Mouse (Mus musculus) heart, postnatal 0 days (tissue): ENCODE data around the gene Ttbk1. TPM values are rescaled to one million over a fixed set of nuclear protein-coding genes. Genes with fewer than 3 reads are reported as not detected.

ENCODE experiments used
- ATAC-seq: fragments of 200-750 bp; cut with Nextera tagmentation; 2 replicates; pipeline ENCODE4 v1.8.0; 2017; ENCODE audit warnings: low read depth, moderate number of reproducible peaks, moderate library complexity; ENCODE audit not compliant: insufficient read depth
- DNase-seq: peaks from one replicate; pipeline ENCODE4 v3.0.0-alpha.2; 2016; ENCODE audit warnings: low spot score
- H3K27ac ChIP-seq: fragments of 300-500 bp; sonication (generic); 2 replicates; pipeline ENCODE4 v1.5.1; 2014; ENCODE audit warnings: low read depth, mild to moderate bottlenecking
- H3K27me3 ChIP-seq: fragments of 300-500 bp; sonication (generic); 2 replicates; pipeline ENCODE4 v1.6.1; 2014; ENCODE audit warnings: low read length, mixed read lengths; ENCODE audit not compliant: control insufficient read depth, insufficient read depth
- H3K36me3 ChIP-seq: fragments of 300-500 bp; sonication (generic); replicated peaks from 2 replicates; pipeline ENCODE4 v1.6.1; 2014; ENCODE audit warnings: low read length, mixed read lengths; ENCODE audit not compliant: control insufficient read depth, insufficient read depth
- H3K4me1 ChIP-seq: fragments of 300-500 bp; sonication (generic); 2 replicates; pipeline ENCODE4 v1.6.1; 2014; ENCODE audit warnings: antibody characterized with exemption; ENCODE audit not compliant: control insufficient read depth, insufficient read depth
- H3K4me2 ChIP-seq: fragments of 300-500 bp; sonication (generic); 2 replicates; pipeline ENCODE4 v1.6.1; 2014; ENCODE audit warnings: low read depth, mild to moderate bottlenecking, low read length, moderate library complexity
- H3K4me3 ChIP-seq: fragments of 300-500 bp; sonication (generic); 2 replicates; pipeline ENCODE4 v1.5.1; 2014; ENCODE audit warnings: low read depth, low read length
- H3K9ac ChIP-seq: fragments of 300-500 bp; sonication (generic); replicated peaks from 2 replicates; pipeline ENCODE4 v1.6.1; 2014; ENCODE audit warnings: low read depth, low read length, mixed read lengths
- H3K9me3 ChIP-seq: fragments of 300-500 bp; sonication (generic); replicated peaks from 2 replicates; pipeline ENCODE4 v1.6.1; 2016; ENCODE audit warnings: low read length; ENCODE audit not compliant: control insufficient read depth
- CTCF ChIP-seq: IDR thresholded peaks from 2 replicates; pipeline ENCODE4 v1.5.1; 2016; ENCODE audit warnings: antibody characterized with exemption, control low read depth, low read depth
- EP300 ChIP-seq: IDR thresholded peaks from 2 replicates; pipeline ENCODE4 v1.6.1; 2016; ENCODE audit warnings: antibody characterized with exemption, low read depth
- WGBS: fragments of 180-500 bp; shearing (Covaris S2); extraction: QIAGEN DNeasy Blood & Tissue Kit; methylation state at CpG from one replicate; pipeline ENCODE4 v1.1.7; 2014; 5-methylcytosine and 5-hydroxymethylcytosine counted together
- polyA plus RNA-seq: library from polyadenylated mRNA; unstranded; fragments of >200 nt; fragmentation: Nextera tagmentation; extraction: Ambion mirVana; gene quantifications from 2 replicates; pipeline ENCODE4 v1.2.1, GENCODE M21; 2015
- total RNA-seq: library from RNA; depleted of rRNA; stranded (reverse); fragments of >200 nt; gene quantifications from 2 replicates; pipeline ENCODE4 v1.2.3, GENCODE M21; 2014; ENCODE audit warnings: low replicate concordance; rRNA removed

The Ttbk1 gene
- total and polyA plus RNA-seq, 2 experiments from 2014 or later, result 0.04 to 0.80 TPM

GRCm38 (mm10) chr17:46394631-46395030 is 92.8 kb downstream of the Ttbk1 start:
- DNase-seq (no peak), ATAC-seq (no peak)
- Histone ChIP-seq H3K9ac (no peak overlapping the region), H3K4me3 (no peak overlapping the region), H3K27ac (no peak overlapping the region), H3K27me3 (no peaks in the 10 kb centered on the region), H3K4me2 (no peak overlapping the region), H3K4me1 (no peaks in the 10 kb centered on the region), H3K36me3 (peaks cover 50% of the 10 kb centered on the region), H3K9me3 (no peaks in the 10 kb centered on the region)
- WGBS, result 70% methylated on average over 1 of the region's 1 CpGs
- TF ChIP-seq EP300 (no peak), CTCF (no peak)

DNA sequence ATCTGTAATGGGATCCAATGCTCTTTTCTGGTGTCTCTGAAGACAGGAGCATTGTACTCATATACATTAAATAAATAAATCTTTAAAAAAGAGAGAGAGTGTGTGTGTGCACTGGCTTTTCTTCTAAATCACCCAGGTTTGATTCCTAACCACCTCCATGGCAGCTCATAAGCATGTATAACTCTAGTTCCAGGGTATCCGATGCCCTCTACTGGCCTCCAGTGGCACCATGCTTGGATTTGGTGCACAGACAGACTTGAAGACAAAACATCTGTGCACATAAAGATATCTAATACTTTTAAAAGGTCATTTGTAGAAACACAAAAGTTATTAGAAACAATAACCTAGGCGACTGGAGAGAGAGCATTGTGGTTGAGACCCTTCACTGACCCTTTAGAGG is 94.5 kb downstream of the Ttbk1 start:
- no peak overlapping the region for H3K9ac ChIP-seq
- H3K27ac ChIP-seq, result no peak overlapping the region
- 55% methylated on average over 2 of the region's 2 CpGs for WGBS
- TF ChIP-seq CTCF (peak; percentile 80), EP300 (no peak)
- no peaks in the 10 kb centered on the region for H3K9me3 ChIP-seq
- no peak overlapping the region for H3K4me3 ChIP-seq
- no peaks in the 10 kb centered on the region for H3K4me1 ChIP-seq
- ATAC-seq (peak; percentile 64; the same call in 1 of the 2 replicates), DNase-seq (peak; percentile 37)
- H3K4me2 ChIP-seq, result no peak overlapping the region
- H3K27me3 ChIP-seq, result no peaks in the 10 kb centered on the region
- peaks cover 51% of the 10 kb centered on the region for H3K36me3 ChIP-seq

Other genes starting within 250 kb of the Ttbk1 start
- gene Polr1c, start 239.6 kb downstream of the Ttbk1 start, total RNA-seq, result 35.7 and 38.3 TPM in 2 replicates
- 27.2 TPM in 2 replicates for gene Polr1c, start 239.6 kb downstream of the Ttbk1 start, polyA plus RNA-seq
- 16.0 and 21.3 TPM in 2 replicates for gene Yipf3, start 239.6 kb downstream of the Ttbk1 start, total RNA-seq
- 68.5 and 78.4 TPM in 2 replicates for gene Yipf3, start 239.6 kb downstream of the Ttbk1 start, polyA plus RNA-seq
- 1.3 and 1.5 TPM in 2 replicates for gene Lrrc73, start 234.1 kb downstream of the Ttbk1 start, total RNA-seq
- gene Lrrc73, start 234.1 kb downstream of the Ttbk1 start, polyA plus RNA-seq, result 0.26 and 0.45 TPM in 2 replicates
- gene Tjap1, start 204.6 kb downstream of the Ttbk1 start, total RNA-seq, result 30.1 and 31.9 TPM in 2 replicates
- gene Tjap1, start 204.6 kb downstream of the Ttbk1 start, polyA plus RNA-seq, result 20.1 and 22.6 TPM in 2 replicates
- gene Dlk2, start 190.3 kb downstream of the Ttbk1 start, total RNA-seq, result 1.7 TPM in 1 of 2 replicates, not detected in the other
- gene Dlk2, start 190.3 kb downstream of the Ttbk1 start, polyA plus RNA-seq, result 0.16 and 0.43 TPM in 2 replicates
- gene Abcc10, start 159.3 kb downstream of the Ttbk1 start, total RNA-seq, result 5.8 and 6.8 TPM in 2 replicates
- gene Abcc10, start 159.3 kb downstream of the Ttbk1 start, polyA plus RNA-seq, result 3.6 and 4.1 TPM in 2 replicates
- 5.3 and 18.1 TPM in 2 replicates for gene Zfp318, start 103.9 kb downstream of the Ttbk1 start, total RNA-seq
- 4.2 and 4.4 TPM in 2 replicates for gene Zfp318, start 103.9 kb downstream of the Ttbk1 start, polyA plus RNA-seq
- 1.5 TPM in 1 of 2 replicates, not detected in the other for gene Crip3, start 58.7 kb downstream of the Ttbk1 start, total RNA-seq
- gene Crip3, start 58.7 kb downstream of the Ttbk1 start, polyA plus RNA-seq, result 0.48 and 1.00 TPM in 2 replicates
- gene Slc22a7, start 49.2 kb downstream of the Ttbk1 start, total RNA-seq, result not detected in 2 replicates
- gene Slc22a7, start 49.2 kb downstream of the Ttbk1 start, polyA plus RNA-seq, result not detected in 2 replicates
- 7.0 and 16.0 TPM in 2 replicates for gene Dnph1, start 9.0 kb upstream of the Ttbk1 start, total RNA-seq
- 9.1 and 10.0 TPM in 2 replicates for gene Dnph1, start 9.0 kb upstream of the Ttbk1 start, polyA plus RNA-seq
- gene Cul9, start 58.7 kb upstream of the Ttbk1 start, total RNA-seq, result 12.7 and 20.3 TPM in 2 replicates
- gene Cul9, start 58.7 kb upstream of the Ttbk1 start, polyA plus RNA-seq, result 4.9 and 6.1 TPM in 2 replicates
- gene Srf, start 68.5 kb upstream of the Ttbk1 start, total RNA-seq, result 192 and 271 TPM in 2 replicates
- 6.4 and 8.8 TPM in 2 replicates for gene Srf, start 68.5 kb upstream of the Ttbk1 start, polyA plus RNA-seq
- gene Ptk7, start 141.8 kb upstream of the Ttbk1 start, total RNA-seq, result 57.9 and 70.4 TPM in 2 replicates
- 16.9 and 17.2 TPM in 2 replicates for gene Ptk7, start 141.8 kb upstream of the Ttbk1 start, polyA plus RNA-seq
- gene Klc4, start 158.3 kb upstream of the Ttbk1 start, total RNA-seq, result 26.2 and 29.0 TPM in 2 replicates
- 25.1 and 28.8 TPM in 2 replicates for gene Klc4, start 158.3 kb upstream of the Ttbk1 start, polyA plus RNA-seq
- gene Mrpl2, start 158.6 kb upstream of the Ttbk1 start, total RNA-seq, result 96.7 and 116 TPM in 2 replicates
- gene Mrpl2, start 158.6 kb upstream of the Ttbk1 start, polyA plus RNA-seq, result 152 and 158 TPM in 2 replicates
- gene Cul7, start 162.7 kb upstream of the Ttbk1 start, total RNA-seq, result 92.7 and 95.5 TPM in 2 replicates
- 18.6 and 20.6 TPM in 2 replicates for gene Cul7, start 162.7 kb upstream of the Ttbk1 start, polyA plus RNA-seq
- 15.5 and 18.8 TPM in 2 replicates for gene Rrp36, start 186.7 kb upstream of the Ttbk1 start, total RNA-seq
- 26.6 and 29.7 TPM in 2 replicates for gene Rrp36, start 186.7 kb upstream of the Ttbk1 start, polyA plus RNA-seq
- 40.2 and 44.0 TPM in 2 replicates for gene Mea1, start 191.1 kb upstream of the Ttbk1 start, total RNA-seq
- 101 and 114 TPM in 2 replicates for gene Mea1, start 191.1 kb upstream of the Ttbk1 start, polyA plus RNA-seq
- 117 and 133 TPM in 2 replicates for gene Klhdc3, start 193.2 kb upstream of the Ttbk1 start, total RNA-seq
- 175 and 178 TPM in 2 replicates for gene Klhdc3, start 193.2 kb upstream of the Ttbk1 start, polyA plus RNA-seq
- 46.3 and 46.6 TPM in 2 replicates for gene Ppp2r5d, start 217.4 kb upstream of the Ttbk1 start, total RNA-seq
- 25.2 and 27.1 TPM in 2 replicates for gene Ppp2r5d, start 217.4 kb upstream of the Ttbk1 start, polyA plus RNA-seq
- 22.2 and 22.7 TPM in 2 replicates for gene Pex6, start 223.8 kb upstream of the Ttbk1 start, total RNA-seq
- 6.5 and 8.8 TPM in 2 replicates for gene Pex6, start 223.8 kb upstream of the Ttbk1 start, polyA plus RNA-seq
- 1.1 and 2.7 TPM in 2 replicates for gene Gnmt, start 241.5 kb upstream of the Ttbk1 start, total RNA-seq
- gene Gnmt, start 241.5 kb upstream of the Ttbk1 start, polyA plus RNA-seq, result 2.4 and 2.8 TPM in 2 replicates